Mouse (Mus musculus): ENCODE results near the gene Cdc27. TPM values are rescaled to one million over a fixed set of nuclear protein-coding genes. Genes with fewer than 3 reads are reported as not detected.
A peak's percentile ranks its signal among the peaks of the same experiment; 100 is the strongest.

The Cdc27 gene
- total RNA-seq, 2 experiments from 2014 or later, result 64.6 to 65.4 TPM

DNA sequence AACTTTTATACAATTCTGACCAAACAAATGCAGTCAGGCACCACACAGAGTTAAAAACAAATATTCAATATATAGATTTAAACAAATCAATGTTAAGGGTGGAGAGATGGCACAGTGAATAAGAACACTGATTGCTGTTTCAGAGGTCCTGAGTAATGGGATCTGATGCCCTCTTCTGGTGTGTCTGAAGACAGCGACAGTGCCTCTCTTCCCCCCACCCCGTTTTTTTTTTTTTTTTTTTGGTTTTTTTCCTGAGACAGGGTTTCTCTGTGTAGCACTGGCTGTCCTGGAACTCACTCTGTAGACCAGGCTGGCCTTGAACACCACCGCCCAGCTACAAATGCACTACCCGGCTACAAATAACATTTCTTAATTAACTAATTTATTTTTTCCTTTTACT, 42.0 kb downstream of the Cdc27 start:
- no peak for DNase-seq (ENCODE audit: low spot score in 2 of 2)

DNA sequence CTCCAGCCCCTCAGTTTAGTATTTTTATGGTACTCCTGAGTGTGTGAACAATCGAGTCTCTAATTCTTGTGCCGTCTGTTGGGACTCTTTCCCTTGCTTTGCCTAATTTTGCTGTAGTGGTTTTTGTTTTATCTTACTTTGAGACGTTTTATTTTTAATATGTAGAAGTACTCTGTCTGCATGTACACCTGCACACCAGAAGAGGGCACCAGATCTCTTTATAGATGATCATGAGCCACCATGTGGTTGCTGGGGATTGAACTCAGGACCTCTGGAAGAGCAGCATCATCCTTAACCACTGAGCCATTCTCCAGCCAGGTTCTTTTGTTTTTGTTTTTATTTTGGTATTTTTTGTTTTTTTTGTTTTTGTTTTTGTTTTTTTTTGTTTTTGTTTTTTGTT, 62.1 kb downstream of the Cdc27 start:
- no peak for DNase-seq (ENCODE audit: low spot score in 2 of 2)

DNA sequence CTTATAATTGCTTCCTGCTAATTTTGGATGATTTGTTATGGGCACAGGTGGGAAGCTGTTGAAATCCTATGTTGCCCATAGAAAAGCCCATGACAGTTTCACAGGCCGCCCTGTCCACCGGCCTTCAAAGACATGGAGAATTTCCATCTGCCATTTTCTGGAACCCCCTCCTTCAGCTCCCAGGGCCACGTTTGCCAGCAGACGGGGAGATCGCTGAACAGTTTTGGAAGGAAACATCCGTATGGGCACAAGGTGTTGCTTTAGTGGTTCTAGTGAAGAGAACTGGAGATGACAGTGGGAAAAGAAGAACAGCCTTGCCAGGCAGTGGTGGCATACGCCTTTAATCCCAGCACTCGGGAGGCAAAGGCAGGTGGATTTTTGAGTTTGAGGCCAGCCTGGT, 68.4 kb downstream of the Cdc27 start:
- DNase-seq (ENCODE audit: low spot score in 2 of 2), result no peak

DNA sequence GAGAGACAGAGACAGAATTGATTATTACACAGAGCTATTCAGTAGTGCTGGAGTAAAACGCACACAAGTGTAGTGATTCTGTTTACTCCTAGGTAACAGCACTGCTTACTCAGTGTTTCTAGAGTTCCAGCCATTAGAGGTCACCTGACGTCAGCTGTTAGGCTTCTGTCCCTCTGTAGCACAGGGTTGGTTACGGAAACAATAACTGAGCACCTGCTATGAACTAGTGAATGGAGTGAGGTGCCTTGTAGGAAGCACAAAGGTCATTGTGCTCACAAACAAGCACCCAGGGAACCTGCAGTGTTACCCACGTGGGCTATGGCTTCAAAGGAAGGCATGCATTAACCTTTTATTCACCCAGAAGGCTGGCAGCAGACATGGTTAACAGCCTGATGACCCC, 70.9 kb downstream of the Cdc27 start:
- DNase-seq (ENCODE audit: low spot score in 2 of 2), result no peak

DNA sequence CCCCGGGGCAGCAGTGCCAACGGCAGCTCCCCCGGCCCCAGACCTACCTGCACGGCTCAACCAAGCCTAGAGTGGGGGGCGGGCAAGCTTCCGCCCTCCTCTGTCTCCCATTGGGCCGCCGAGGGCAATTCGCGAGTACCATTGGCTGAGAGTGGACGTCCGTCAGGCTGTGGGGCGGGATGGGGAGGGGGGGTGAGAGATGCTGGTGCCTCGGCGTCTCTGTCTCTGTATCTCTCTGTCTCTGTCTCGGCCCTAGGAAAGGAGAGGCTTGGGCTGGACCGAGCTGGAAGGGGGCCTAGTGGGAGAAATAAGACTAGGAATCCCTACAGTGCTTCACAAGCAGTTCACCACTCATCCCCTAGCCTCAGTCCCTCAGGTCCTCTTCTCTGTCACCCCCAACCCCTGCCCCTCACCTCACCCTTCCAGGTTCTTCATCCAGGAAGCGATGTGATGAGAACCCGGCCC, 81.0 kb downstream of the Cdc27 start:
- peak; percentile 88 to 94 for DNase-seq (ENCODE audit: low spot score in 2 of 2)

GRCm38 (mm10) chr11:104468751-104469268, 81.6 kb downstream of the Cdc27 start, which contains the start of gene Kansl1:
TSS of gene Kansl1 (minus strand) at chr11:104468861.
- peak in 1 of 2 experiments; percentile 5 for DNase-seq (ENCODE audit: low spot score in 2 of 2)

DNA sequence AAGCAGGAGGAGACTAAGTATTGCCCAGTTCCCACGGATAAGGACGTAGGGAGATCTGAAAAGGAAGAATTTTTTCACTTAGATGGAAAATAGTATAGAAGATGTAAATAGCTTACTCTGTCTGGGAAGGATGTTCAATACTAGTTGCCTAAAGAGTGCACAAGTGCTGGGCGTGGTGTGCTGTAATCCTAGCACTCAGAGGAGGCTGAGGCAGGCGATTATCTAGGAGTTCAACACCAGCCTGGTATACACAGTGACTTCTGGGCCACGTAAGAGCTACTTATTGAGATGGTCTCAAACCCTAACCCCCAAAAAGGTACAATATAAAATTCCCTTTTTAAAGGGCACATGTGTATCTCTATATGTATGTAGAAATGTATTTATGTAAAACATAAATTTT, 82.7 kb downstream of the Cdc27 start:
- no peak for DNase-seq (ENCODE audit: low spot score in 2 of 2)

- DNase-seq (ENCODE audit: low spot score in 2 of 2), result peak; percentile 19 to 86
Observed at GRCm38 (mm10) chr11:104461551-104461950, 88.9 kb downstream of the Cdc27 start.

DNA sequence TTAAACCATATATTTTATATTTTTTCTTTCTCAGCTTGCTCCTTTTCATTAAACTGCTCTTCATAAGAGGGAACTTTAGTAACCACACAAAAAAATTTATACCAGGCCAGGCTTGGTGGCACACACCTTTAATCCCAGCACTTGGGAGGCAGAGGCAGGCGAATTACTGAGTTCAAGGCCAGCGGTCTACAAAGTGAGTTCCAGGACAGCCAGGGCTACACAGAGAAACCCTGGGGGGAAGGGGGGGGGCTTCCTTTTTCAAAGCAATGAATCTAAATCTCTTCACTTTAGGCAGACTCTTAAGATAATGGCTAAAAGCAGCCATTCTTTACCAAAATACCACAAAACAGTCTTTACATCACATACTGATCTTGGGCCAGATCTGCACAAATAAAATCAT, 90.7 kb downstream of the Cdc27 start:
- no peak for DNase-seq (ENCODE audit: low spot score in 2 of 2)

DNA sequence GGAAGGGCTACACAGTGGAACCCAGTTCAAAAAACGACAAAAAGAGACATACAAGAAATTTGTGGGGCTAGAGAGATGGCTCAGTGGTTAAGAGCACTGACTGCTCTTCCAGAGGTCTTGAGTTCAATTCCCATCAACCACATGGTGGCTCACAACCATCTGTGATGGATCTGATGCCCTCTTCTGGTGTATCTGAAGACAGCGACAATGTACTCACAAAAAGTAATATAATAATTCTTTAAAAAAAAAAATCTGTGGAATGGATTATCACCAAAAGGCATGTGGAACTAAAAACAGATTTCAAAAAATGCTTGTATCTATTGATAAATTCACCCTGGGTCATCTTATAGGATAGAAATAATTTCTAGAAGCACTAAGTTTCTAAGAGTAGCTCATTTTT, 91.9 kb downstream of the Cdc27 start:
- DNase-seq (ENCODE audit: low spot score in 2 of 2), result no peak

Other genes with a start within 250 kb of the Cdc27 start
- 10 to 100 TPM; 59.5 to 63.1 TPM for gene Kansl1, start 81.8 kb downstream of the Cdc27 start, total RNA-seq (2021)
- 1 to 10 TPM; 3.6 to 4.9 TPM for gene Myl4, start within 50 bp of the Cdc27 start, total RNA-seq (2021)
- gene Itgb3, start 57.4 kb upstream of the Cdc27 start, total RNA-seq (2021), result 1 to 10 TPM; 2.1 to 2.5 TPM
- gene Gm11639, start 135.1 kb upstream of the Cdc27 start, total RNA-seq (2021), result under 1 TPM; 0.46 to 0.48 TPM